Mouse (Mus musculus) olfactory bulb, adult 2 months (tissue): ENCODE measurements around the gene Siglecg. TPM values are rescaled to one million over a fixed set of nuclear protein-coding genes. Genes with fewer than 3 reads are reported as not detected.

Experiments
- H3K27ac ChIP-seq: fragments of 200-500 bp; 2 replicates; pipeline ENCODE4 v1.5.1; 2012; ENCODE audit warnings: low read depth, low read length; ENCODE audit not compliant: insufficient read depth
- H3K4me1 ChIP-seq: fragments of 200-500 bp; 2 replicates; pipeline ENCODE4 v1.6.1; 2012; ENCODE audit warnings: low read length; ENCODE audit not compliant: control insufficient read depth, insufficient read depth
- H3K4me3 ChIP-seq: fragments of 200-500 bp; 2 replicates; pipeline ENCODE4 v1.5.1; 2012; ENCODE audit warnings: mild to moderate bottlenecking, low read depth, low read length, moderate library complexity; ENCODE audit not compliant: insufficient read depth
- CTCF ChIP-seq: fragments of 200-500 bp; IDR thresholded peaks from 2 replicates; pipeline ENCODE4 v1.5.1; 2012; ENCODE audit warnings: low read depth, mild to moderate bottlenecking, low read length, moderate library complexity; ENCODE audit not compliant: insufficient read depth
- POLR2A ChIP-seq: fragments of 200-500 bp; IDR thresholded peaks from 2 replicates; pipeline ENCODE4 v1.6.1; 2012; ENCODE audit warnings: mild to moderate bottlenecking, low read depth, low read length, moderate library complexity; ENCODE audit not compliant: insufficient read depth
- WGBS: fragments of 180-500 bp; shearing (Covaris S2); methylation state at CpG from one replicate; pipeline ENCODE4 v1.1.7; 2018; 5-methylcytosine and 5-hydroxymethylcytosine counted together
- polyA plus RNA-seq: library from polyadenylated mRNA; stranded (reverse); fragments of >200 nt; gene quantifications from 2 replicates; pipeline ENCODE4 v1.2.4, GENCODE M21; 2012; ENCODE audit warnings: low replicate concordance; ENCODE audit not compliant: missing spikeins, insufficient read depth, insufficient read length

The Siglecg gene
- polyA plus RNA-seq, 1 experiment: not detected

DNA sequence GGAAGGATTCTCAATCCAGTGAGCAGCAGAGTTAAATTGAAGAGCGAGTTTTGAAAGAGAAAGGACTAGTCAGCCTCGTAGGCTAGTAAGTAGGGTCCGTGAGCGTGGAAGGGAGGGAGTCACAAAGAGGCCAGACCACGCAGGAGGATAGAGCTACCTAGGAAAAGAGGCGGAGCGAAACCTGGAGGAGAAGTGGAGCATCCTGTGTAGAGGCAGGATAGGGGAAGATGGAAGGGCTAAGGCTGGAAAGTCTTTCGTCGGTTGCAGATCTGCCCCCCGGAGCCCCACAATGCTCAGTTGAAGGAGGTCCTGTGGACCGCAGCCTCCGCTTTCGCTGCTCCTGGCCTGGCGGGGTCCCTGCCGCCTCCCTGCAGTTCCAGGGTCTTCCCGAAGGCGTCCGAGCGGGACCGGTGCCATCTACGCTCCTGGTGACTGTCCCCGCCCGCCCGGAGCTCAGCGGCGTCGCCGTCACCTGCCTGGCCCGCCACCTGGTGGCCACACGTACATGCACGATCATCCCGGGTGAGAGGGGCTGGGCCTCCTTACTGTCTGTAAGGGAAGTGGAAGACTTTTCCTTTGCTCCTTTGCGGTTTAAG, 58.2 kb downstream of the Siglecg start:
- 1% methylated on average over 33 of the region's 33 CpGs for WGBS
- Histone ChIP-seq H3K27ac (no peak overlapping the region), H3K4me3 (peak overlapping the region; percentile 46)

More for the DNA sequence above, 58.2 kb downstream of the Siglecg start:
- peaks cover 20% of the 10 kb centered on the region for H3K4me1 ChIP-seq
- TF ChIP-seq CTCF: peak; percentile 78
- no peak for TF ChIP-seq POLR2A

Other genes with a start within 250 kb of the Siglecg start
- not detected in 2 replicates for gene Zfp715, start 94.9 kb upstream of the Siglecg start, polyA plus RNA-seq
- not detected in 2 replicates for gene Siglecf, start 56.9 kb upstream of the Siglecg start, polyA plus RNA-seq
- gene Lim2, start 19.5 kb downstream of the Siglecg start, polyA plus RNA-seq: not detected in 2 replicates
- not detected in 2 replicates for gene Nkg7, start 28.9 kb downstream of the Siglecg start, polyA plus RNA-seq
- gene Cldnd2, start 32.6 kb downstream of the Siglecg start, polyA plus RNA-seq: not detected in 2 replicates
- gene Etfb, start 35.9 kb downstream of the Siglecg start, polyA plus RNA-seq: not detected in 2 replicates
- gene Gm45233, start 35.9 kb downstream of the Siglecg start, polyA plus RNA-seq: not detected in 2 replicates
- gene Vsig10l, start 54.9 kb downstream of the Siglecg start, polyA plus RNA-seq: not detected in 2 replicates
- not detected in 2 replicates for gene Iglon5, start 81.9 kb downstream of the Siglecg start, polyA plus RNA-seq
- gene 4931406B18Rik, start 97.7 kb downstream of the Siglecg start, polyA plus RNA-seq: not detected in 2 replicates
- not detected in 2 replicates for gene Cd33, start 136.2 kb downstream of the Siglecg start, polyA plus RNA-seq
- gene Zfp658, start 154.1 kb downstream of the Siglecg start, polyA plus RNA-seq: not detected in 2 replicates
- gene Zfp719, start 171.4 kb downstream of the Siglecg start, polyA plus RNA-seq: not detected in 2 replicates
- gene Zfp819, start 199.0 kb downstream of the Siglecg start, polyA plus RNA-seq: not detected in 2 replicates
- gene Ceacam18, start 226.5 kb downstream of the Siglecg start, polyA plus RNA-seq: not detected in 2 replicates